Mouse (Mus musculus) olfactory bulb, adult 2 months (tissue): ENCODE data around the gene Shisa8. TPM values are rescaled to one million over a fixed set of nuclear protein-coding genes. Genes with fewer than 3 reads are reported as not detected.

Experiments used
- H3K27ac ChIP-seq: fragments of 200-500 bp; 2 replicates; pipeline ENCODE4 v1.5.1; 2012; ENCODE audit warnings: low read depth, low read length; ENCODE audit not compliant: insufficient read depth
- H3K4me1 ChIP-seq: fragments of 200-500 bp; 2 replicates; pipeline ENCODE4 v1.6.1; 2012; ENCODE audit warnings: low read length; ENCODE audit not compliant: control insufficient read depth, insufficient read depth
- H3K4me3 ChIP-seq: fragments of 200-500 bp; 2 replicates; pipeline ENCODE4 v1.5.1; 2012; ENCODE audit warnings: mild to moderate bottlenecking, low read depth, low read length, moderate library complexity; ENCODE audit not compliant: insufficient read depth
- CTCF ChIP-seq: fragments of 200-500 bp; IDR thresholded peaks from 2 replicates; pipeline ENCODE4 v1.5.1; 2012; ENCODE audit warnings: low read depth, mild to moderate bottlenecking, low read length, moderate library complexity; ENCODE audit not compliant: insufficient read depth
- POLR2A ChIP-seq: fragments of 200-500 bp; IDR thresholded peaks from 2 replicates; pipeline ENCODE4 v1.6.1; 2012; ENCODE audit warnings: mild to moderate bottlenecking, low read depth, low read length, moderate library complexity; ENCODE audit not compliant: insufficient read depth
- WGBS: fragments of 180-500 bp; shearing (Covaris S2); methylation state at CpG from one replicate; pipeline ENCODE4 v1.1.7; 2018; 5-methylcytosine and 5-hydroxymethylcytosine counted together
- polyA plus RNA-seq: library from polyadenylated mRNA; stranded (reverse); fragments of >200 nt; gene quantifications from 2 replicates; pipeline ENCODE4 v1.2.4, GENCODE M21; 2012; ENCODE audit warnings: low replicate concordance; ENCODE audit not compliant: missing spikeins, insufficient read depth, insufficient read length

Gene Shisa8
- polyA plus RNA-seq, 1 experiment = not detected

DNA sequence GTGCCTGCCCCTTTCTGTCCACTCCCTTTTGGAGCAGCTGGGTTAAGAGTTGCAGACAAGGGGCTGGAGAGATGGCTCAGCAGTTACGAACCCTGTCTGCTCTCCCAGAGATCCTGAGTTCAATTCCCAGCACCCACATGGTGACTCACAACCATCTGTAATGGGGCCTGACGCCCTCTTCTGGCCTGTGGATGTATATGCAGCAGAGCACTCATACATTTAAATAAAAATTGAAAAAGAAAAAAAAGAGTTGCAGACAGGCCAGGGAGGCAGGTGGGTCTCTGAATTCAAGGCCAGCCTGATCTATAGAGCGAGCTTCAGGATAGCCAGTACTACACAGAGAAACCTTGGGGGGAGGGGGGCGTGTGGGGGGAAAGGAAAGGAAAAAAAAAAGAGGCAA, 25.2 kb downstream of the Shisa8 start:
- H3K27ac ChIP-seq = no peak overlapping the region
- no peak overlapping the region for H3K4me3 ChIP-seq
- no peak for TF ChIP-seq CTCF
- TF ChIP-seq POLR2A = no peak
- WGBS = 89% methylated on average over 4 of the region's 4 CpGs
- H3K4me1 ChIP-seq = peaks cover 5% of the 10 kb centered on the region

DNA sequence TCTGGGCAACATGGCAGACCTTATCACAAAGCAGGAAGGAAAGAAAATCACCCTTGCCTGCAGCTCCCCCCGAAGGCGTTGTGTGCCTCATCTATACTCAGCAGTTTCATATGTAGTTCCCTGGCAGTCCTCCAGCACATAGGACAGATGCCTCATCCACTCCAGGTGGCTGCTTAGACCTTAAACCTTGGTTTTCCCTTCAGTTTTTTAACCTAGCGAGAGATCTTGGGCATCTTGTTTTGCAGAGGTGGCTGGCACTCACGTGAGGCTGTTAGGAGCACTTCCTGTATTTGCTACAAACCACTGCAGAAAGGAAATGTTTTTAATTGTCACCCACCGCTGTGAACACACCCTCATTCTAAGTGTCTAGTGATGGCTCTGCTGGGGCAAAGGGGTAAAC, 25.7 kb downstream of the Shisa8 start:
- WGBS = 85% methylated on average over 5 of the region's 5 CpGs
- Histone ChIP-seq H3K4me3 (no peak overlapping the region), H3K4me1 (peaks cover 5% of the 10 kb centered on the region), H3K27ac (no peak overlapping the region)
- TF ChIP-seq POLR2A (no peak), CTCF (no peak)

DNA sequence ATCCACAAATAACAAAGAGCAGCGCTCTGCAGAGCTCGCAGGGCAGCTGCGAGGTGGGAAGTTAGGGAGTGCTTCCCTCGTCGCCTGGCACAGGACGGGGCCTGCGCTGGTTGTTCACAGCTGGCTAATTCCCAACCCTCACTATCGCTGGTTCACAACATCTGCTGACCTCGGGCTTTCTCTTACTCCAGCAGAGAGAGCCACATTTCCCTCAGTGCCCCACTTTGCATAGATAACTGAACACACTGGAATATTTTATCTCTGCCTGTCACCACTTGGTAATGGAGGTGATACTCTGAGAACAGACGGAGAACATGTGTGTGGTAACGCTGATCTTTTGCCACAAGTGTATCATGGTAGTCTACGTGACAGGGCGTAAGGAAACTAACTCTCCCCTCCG, 26.5 kb downstream of the Shisa8 start:
- Histone ChIP-seq H3K4me1 (peaks cover 6% of the 10 kb centered on the region), H3K27ac (no peak overlapping the region)

DNA sequence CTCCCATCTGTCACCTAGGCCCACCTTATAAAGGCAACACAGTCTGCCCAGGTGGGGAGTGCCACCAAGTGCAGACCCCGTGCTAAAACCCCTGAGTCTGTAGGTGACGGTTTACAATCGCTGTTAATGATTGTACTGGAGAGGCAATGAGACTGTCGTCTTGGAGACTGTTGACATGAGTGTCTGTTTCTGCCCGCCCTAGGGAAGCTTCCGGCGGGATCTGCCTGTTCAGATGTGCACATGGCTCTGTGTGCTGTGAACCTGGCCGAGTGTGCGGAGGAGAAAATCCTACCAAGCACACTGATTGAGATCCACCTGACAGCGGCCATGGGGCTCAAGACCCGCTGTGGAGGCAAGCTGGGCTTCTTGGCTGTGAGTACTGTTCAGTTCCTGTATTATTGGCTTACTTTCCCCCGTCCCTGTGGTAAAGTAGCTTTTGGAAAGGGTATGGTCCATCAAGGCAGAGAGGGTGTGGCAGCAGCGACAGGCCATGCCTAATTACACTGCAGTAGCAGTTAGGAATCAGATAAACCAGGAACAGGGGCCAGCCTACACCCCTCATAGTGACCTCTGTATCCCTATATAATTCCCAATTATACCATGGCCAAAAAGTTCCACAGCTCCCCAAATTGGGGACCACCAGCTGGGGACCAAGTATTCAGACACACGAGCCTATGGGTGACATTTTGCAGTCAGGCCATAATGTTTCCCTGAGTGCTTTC, 27.4 kb downstream of the Shisa8 start:
- Histone ChIP-seq H3K4me1 (peaks cover 8% of the 10 kb centered on the region), H3K4me3 (no peak overlapping the region), H3K27ac (no peak overlapping the region)
- TF ChIP-seq CTCF (no peak), POLR2A (no peak)
- 83% methylated on average over 14 of the region's 14 CpGs for WGBS

More for the DNA sequence above, 26.5 kb downstream of the Shisa8 start:
- no peak overlapping the region for H3K4me3 ChIP-seq
- WGBS = 76% methylated on average over 14 of the region's 14 CpGs
- TF ChIP-seq CTCF = no peak
- no peak for TF ChIP-seq POLR2A

DNA sequence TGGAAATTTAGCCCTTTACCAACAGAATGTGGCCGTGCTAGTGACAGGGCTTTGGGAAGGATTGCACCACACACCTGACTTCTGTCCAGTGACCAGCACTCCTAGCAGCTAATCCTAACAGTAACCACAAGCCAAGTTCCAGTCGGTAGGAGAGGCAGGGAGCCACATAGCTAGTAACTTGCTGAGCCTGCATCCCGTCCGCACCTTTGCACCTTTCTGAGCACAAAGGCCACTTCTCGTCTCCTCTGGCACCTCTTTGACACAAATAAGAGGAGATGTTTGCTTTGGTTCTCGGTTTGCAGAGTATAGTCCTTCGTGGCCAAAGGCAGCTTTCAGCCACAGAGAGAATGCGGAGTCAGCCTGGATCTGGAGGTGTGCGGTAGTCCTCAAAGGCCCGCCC, 28.0 kb downstream of the Shisa8 start:
- TF ChIP-seq CTCF (no peak), POLR2A (no peak)
- Histone ChIP-seq H3K27ac (no peak overlapping the region), H3K4me1 (peaks cover 8% of the 10 kb centered on the region), H3K4me3 (no peak overlapping the region)
- 91% methylated on average over 10 of the region's 10 CpGs for WGBS

DNA sequence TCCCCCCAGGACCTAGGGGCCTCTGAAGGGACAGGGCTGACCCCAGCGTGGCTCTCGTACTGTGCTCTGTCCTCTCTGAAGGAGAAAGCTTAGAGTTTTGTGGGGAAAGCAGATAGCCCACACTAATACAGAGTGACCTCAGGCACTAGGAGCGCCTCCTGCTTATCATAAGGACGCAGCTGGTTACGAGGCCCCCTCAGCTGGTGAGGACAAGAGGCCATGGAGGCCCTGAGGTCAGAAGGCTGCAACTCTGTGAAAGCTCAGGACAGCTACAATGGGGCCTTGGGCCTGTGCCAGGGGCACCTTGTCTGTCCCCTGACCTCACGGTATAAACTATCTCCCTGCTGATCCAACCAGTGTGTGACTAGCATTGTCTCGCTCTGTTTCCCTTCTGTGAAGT, 28.4 kb downstream of the Shisa8 start:
- no peak overlapping the region for H3K4me3 ChIP-seq
- peaks cover 10% of the 10 kb centered on the region for H3K4me1 ChIP-seq
- no peak for TF ChIP-seq POLR2A
- TF ChIP-seq CTCF = no peak
- H3K27ac ChIP-seq = no peak overlapping the region
- 86% methylated on average over 7 of the region's 7 CpGs for WGBS

DNA sequence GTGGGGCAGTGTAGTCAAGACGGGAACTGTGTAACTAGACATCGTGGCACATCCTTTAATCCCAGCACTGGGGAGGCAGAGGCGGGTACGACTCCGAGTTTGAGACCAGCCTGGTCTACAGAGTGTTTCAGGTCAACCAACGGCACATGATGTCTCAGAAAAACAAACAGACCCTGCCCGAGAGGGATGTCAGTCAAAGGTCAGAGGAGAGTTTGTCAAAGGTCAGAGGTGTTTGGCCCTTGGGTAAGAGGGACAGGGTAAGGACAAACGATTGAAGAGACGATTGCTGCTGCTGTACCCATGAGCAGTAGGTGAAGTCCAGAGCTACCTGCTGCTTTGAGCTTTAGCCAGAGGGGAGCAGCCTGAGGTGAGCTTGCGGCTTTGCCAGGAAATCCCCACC, 29.0 kb downstream of the Shisa8 start:
- peaks cover 12% of the 10 kb centered on the region for H3K4me1 ChIP-seq
- H3K27ac ChIP-seq = no peak overlapping the region
- H3K4me3 ChIP-seq = no peak overlapping the region
- WGBS = 92% methylated on average over 10 of the region's 10 CpGs
- TF ChIP-seq POLR2A (no peak), CTCF (no peak)

DNA sequence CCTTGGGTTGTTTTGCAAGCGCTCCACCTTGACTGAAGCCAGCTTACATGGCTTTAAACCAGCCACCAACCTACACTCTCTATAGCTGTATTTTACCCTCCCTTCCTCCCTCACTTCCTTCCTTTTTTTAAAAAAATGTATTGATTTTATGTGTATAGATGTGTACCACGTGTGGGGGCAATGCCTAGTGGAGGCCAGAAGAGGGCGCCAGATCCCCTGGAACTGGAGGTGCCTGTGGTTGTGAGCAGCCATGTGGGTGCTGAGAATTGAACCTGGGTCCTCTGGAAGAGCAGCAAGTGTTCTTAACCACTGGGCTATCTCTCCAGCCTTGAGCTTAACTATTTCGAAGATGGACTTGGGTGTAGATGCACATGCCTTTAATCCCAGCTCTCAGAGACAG, 30.3 kb downstream of the Shisa8 start:
- 99% methylated on average over 4 of the region's 4 CpGs for WGBS
- H3K4me1 ChIP-seq = peaks cover 9% of the 10 kb centered on the region
- no peak overlapping the region for H3K4me3 ChIP-seq
- no peak overlapping the region for H3K27ac ChIP-seq
- no peak for TF ChIP-seq POLR2A
- no peak for TF ChIP-seq CTCF

DNA sequence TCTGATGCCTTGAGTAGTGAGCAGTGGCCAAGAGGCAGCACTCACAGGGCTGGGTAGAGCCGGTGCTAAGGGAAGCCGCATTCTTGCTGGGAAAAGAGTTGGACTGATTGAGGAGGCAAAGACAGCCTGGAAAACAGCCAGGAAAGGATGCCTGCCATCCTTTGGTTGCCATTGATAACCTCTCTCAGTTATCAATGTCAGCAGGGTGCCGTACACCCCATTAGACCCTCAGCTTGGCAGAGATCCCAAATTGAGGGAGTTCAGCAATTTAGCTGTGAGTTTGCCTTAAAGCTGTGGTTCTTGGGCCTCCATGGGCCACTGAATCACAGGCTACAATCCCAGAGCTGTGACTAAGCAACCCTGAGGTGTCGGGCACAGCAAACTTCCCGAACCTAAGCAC, 31.5 kb downstream of the Shisa8 start:
- Histone ChIP-seq H3K4me1 (peaks cover 7% of the 10 kb centered on the region), H3K4me3 (no peak overlapping the region), H3K27ac (no peak overlapping the region)
- 39% methylated on average over 5 of the region's 5 CpGs for whole genome bisulfite sequencing
- no peak for TF ChIP-seq CTCF
- TF ChIP-seq POLR2A = no peak
